Mouse (Mus musculus) lung, adult 2 months (tissue): ENCODE data around the gene Pigr.

Source experiments
- CTCF ChIP-seq: fragments of 200-500 bp; IDR thresholded peaks from 2 replicates; pipeline ENCODE4 v1.5.1; 2011; ENCODE audit warnings: mild to moderate bottlenecking, low read length, control low read depth; ENCODE audit not compliant: insufficient read depth
- POLR2A ChIP-seq: fragments of 200-500 bp; IDR thresholded peaks from 2 replicates; pipeline ENCODE4 v1.6.1; 2011; ENCODE audit warnings: low read depth, mild to moderate bottlenecking, control low read depth, low read length, borderline replicate concordance; ENCODE audit errors: extremely low read depth

DNA sequence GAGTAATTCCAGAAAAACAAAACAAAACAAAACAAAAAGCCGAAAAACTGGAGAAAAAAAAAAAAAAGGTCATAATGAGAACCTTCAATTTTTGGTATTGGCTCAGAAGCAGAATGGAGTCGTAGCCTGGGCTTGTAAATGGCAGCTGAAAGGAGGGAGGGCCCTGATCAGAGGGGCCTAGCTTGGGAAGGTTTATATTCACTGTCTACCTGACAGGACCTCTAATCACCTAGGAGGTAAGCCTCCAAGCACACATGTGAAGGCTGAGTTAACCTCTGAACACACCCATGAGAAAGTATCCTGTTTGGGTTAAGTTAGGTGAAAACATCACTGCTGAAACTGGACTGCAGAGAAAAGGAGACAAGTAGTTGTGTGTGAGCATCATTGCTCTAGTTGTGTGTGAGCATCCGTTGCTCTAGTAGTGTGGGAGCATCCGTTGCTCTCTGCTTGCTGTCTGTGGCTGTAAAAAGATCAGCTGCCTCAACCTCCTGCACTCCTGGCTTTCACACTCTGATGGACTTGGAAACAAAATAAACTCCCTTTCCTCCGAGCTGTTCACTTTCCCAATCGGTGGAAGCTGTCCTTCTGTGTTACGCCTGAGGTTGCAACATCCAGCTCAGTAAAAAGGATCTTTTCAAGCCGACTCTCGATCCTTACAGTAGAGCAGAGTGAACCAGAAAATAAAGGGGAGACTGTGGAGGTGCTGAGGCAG, 67.0 kb downstream of the Pigr start:
- no peak for TF ChIP-seq POLR2A
- no peak for TF ChIP-seq CTCF
